9 mouse cellular contexts compared by ENCODE assay signal in the genomic region with DNA sequence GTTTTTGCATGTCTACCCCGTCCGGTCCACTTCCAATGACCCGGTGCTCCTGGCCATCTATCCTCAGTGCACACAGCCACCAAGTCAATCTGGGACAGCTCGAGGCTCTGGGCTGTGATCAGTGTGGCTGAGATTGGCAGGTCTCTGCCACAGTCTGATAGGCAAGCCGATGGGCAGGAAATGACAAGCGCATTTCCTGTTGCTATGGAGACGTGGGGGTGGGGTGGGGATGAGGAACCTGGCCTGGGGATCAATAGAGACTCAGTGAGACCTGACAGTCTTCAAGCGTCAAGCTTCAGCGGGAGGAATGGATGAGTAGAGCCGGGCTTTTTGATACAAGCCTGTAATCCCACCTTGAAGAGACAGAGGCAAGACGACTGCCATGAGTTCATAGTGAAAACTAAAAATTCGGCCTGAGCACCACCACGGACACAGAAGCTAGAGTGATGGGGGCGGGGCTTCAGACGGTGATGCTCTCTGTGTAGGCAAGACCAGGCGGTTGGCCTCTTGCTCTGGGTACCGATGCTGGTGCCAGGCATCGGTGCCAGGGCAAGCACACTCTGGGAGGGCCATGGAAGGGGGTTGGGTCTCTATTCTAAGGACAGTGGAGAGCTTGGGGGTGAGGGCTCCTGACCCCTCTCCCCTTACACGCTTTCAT. TPM values are rescaled to one million over a fixed set of nuclear protein-coding genes. Genes with fewer than 3 reads are reported as not detected.
DNase-seq lines count a peak whose midpoint lies in the region; ATAC-seq lines count a peak whose summit lies in the region.
"Had no signal": no experiment of that assay in that cellular context is flagged by ENCODE, and none has a peak within 500 bp of the region (broad histone marks: within the 10 kb centered on the region; RNA-seq: fewer than 3 reads in every experiment).

No protein-coding gene starts in this region.

- no peak overlapping the region for H3K27ac ChIP-seq in heart, embryonic 11.5 days (ENCODE audit: low read depth, low read length)
- no peak overlapping the region for H3K27ac ChIP-seq in forebrain, embryonic 12.5 days

- no peaks in the 10 kb centered on the region for H3K9me3 ChIP-seq in heart, embryonic 11.5 days (replicated peaks; ENCODE audit: control insufficient read depth, low read length)
- H3K9me3 ChIP-seq in forebrain, embryonic 12.5 days, result no peaks in the 10 kb centered on the region

- no peak overlapping the region for H3K4me3 ChIP-seq in heart, embryonic 11.5 days (ENCODE audit: low read depth, low read length)
- no peak overlapping the region for H3K4me3 ChIP-seq in forebrain, embryonic 12.5 days (replicated peaks)

- H3K4me2 ChIP-seq in heart, embryonic 11.5 days, result peak overlapping the region; percentile 84; the same call in 1 of the 2 replicates
- 0 out of 2 replicates have a peak overlapping the region, but pooled peaks have one; percentile 3 for H3K4me2 ChIP-seq in forebrain, embryonic 12.5 days

- H3K27me3 ChIP-seq in heart, embryonic 11.5 days (ENCODE audit: control insufficient read depth, insufficient read depth, low read length), result no peaks in the 10 kb centered on the region
- peaks cover 10% of the 10 kb centered on the region; the same call in 1 of the 2 replicates for H3K27me3 ChIP-seq in forebrain, embryonic 12.5 days
- H3K27me3 ChIP-seq: Patski had no signal

- H3K36me3 ChIP-seq in heart, embryonic 11.5 days (ENCODE audit: control insufficient read depth, insufficient read depth, low read length), result no peaks in the 10 kb centered on the region
- no peaks in the 10 kb centered on the region for H3K36me3 ChIP-seq in forebrain, embryonic 12.5 days (replicated peaks)

- no peak overlapping the region for H3K9ac ChIP-seq in heart, embryonic 11.5 days (ENCODE audit: low read depth, low read length)
- H3K9ac ChIP-seq in forebrain, embryonic 12.5 days, result no peak overlapping the region

- intact Hi-C loops in heart, postnatal 36 days (cut with DNase I), result no loop called here

- H3K4me1 ChIP-seq in heart, embryonic 11.5 days (ENCODE audit: control insufficient read depth, insufficient read depth, low read length), result peaks cover 50% of the 10 kb centered on the region
- H3K4me1 ChIP-seq in forebrain, embryonic 12.5 days, result peaks cover 59% of the 10 kb centered on the region

- 41% methylated on average over 19 of the region's 19 CpGs for WGBS in heart, embryonic 11.5 days (ENCODE audit: insufficient replicate concordance)
- 43% methylated on average over 19 of the region's 19 CpGs for WGBS in forebrain, embryonic 12.5 days

- no peak for DNase-seq in heart, postnatal 36 days
- peak; percentile 51 for DNase-seq in ES-CJ7 (ENCODE audit: low read depth, low spot score)
- peak; percentile 30 to 54 for DNase-seq in kidney, postnatal 4 days
- DNase-seq in natural killer cell, adult 2 months (ENCODE audit: low spot score in 2 of 2), result peak; percentile 72 to 86
- DNase-seq in gastrocnemius, postnatal 25 days, result no peak
- no peak for DNase-seq in right cerebral cortex, adult 18-20 months

- no peak for ATAC-seq in heart, embryonic 11.5 days (replicated peaks; ENCODE audit: insufficient number of reproducible peaks, low FRiP score, low TSS enrichment)
- ATAC-seq in forebrain, embryonic 12.5 days (ENCODE audit: low FRiP score), result no peak; the same call in 1 of the 2 replicates
- ATAC-seq: Patski had no signal

RNA-seq across cellular contexts. Expression of gene Ece1, which starts 4.3 kb away (rescaled TPM):
- polyA plus RNA-seq in heart, embryonic 11.5 days (2014; fragmentation: Nextera tagmentation; extraction: Ambion mirVana), result 129 and 157 TPM in 2 replicates
- total RNA-seq in heart, postnatal 36 days (2021), result 100 to 1,000 TPM; 113 to 115 TPM
- polyA plus RNA-seq in forebrain, embryonic 12.5 days (2016; fragmentation: Nextera tagmentation; extraction: Ambion mirVana), result 18.3 and 23.4 TPM in 2 replicates
- 10 to 100 TPM; 47.6 to 54.2 TPM for total RNA-seq in gastrocnemius, postnatal 25 days (2021)

Comparison
In these comparisons a context has a peak if more than half of its experiments do, and no peak if none do; other contexts are left out.
1. DNase-seq: peak in ES-CJ7 (single experiment), kidney, postnatal 4 days (2 of 2) and natural killer cell, adult 2 months (2 of 2); none in heart, postnatal 36 days (0 of 2), gastrocnemius, postnatal 25 days (single experiment) and right cerebral cortex, adult 18-20 months (single experiment).